Comparison of ENCODE assay signal across 16 mouse cellular contexts in the genomic region with DNA sequence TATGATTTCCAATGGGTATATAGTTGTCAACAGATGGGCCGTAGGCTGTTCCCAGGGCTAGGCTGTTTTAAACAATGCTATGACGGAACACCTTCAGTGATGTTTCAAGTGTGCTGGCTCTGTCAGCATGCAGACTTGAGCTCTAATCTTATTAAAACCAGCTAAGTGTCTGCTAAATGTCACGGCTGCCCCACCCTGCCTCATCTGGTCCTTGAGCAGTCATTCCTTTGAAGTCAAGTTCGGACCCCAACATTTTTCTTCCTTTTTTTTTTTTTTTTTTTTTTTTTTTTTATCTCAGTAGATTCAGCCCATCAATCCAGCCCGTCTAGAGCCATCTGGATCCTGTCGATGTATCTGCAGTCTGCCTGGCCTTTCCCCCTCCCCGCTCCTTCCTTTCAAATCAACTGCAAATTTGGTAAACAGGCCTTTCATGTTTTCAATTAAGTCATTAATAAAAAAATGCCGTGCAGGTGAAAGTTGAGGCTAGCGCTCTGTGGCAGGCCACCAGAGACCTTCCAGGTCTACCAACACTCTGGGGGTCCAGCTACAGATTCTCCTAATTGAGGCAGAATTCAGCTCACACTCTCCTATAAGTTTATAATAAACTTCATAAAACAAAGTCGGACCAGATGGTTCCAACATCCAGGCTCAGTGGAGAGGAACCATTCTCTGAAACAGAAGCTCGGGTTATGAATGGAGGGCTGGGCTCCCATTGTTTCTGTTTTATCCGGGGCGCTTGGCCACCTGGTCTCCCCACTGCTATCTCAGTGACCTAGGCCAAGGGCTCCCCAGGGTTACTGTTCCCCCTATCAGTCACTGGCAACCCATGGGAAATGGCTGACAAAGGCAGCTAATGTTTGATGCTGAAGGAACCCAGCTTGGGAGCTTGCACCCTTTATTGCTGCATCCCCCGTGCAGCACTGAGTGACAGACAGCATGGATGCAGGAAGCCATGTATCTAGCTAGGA. TPM values are rescaled to one million over a fixed set of nuclear protein-coding genes. Genes with fewer than 3 reads are reported as not detected.
A peak's percentile ranks its signal among the peaks of the same experiment; 100 is the strongest.
DNase-seq lines count a peak whose midpoint lies in the region; ATAC-seq lines count a peak whose summit lies in the region.
"Had no signal": no experiment of that assay in that cellular context is flagged by ENCODE, and none has a peak within 500 bp of the region (broad histone marks: within the 10 kb centered on the region; RNA-seq: fewer than 3 reads in every experiment).

No protein-coding gene starts in this region.

- 57% methylated on average over 14 of the region's 14 CpGs for WGBS in forebrain, embryonic 12.5 days
- WGBS in forebrain, embryonic 11.5 days: 59% methylated on average over 14 of the region's 14 CpGs
- 23% methylated on average over 14 of the region's 14 CpGs for WGBS in limb, embryonic 10.5 days

- no peak overlapping the region for H3K4me3 ChIP-seq in forebrain, embryonic 12.5 days (replicated peaks)
- H3K4me3 ChIP-seq in forebrain, embryonic 11.5 days (ENCODE audit: low read depth, low read length): no peak overlapping the region
- no peak overlapping the region for H3K4me3 ChIP-seq in limb, embryonic 10.5 days
- H3K4me3 ChIP-seq: gastrocnemius, adult 2 months; heart, embryonic 13.5 days had no signal

- H3K9me3 ChIP-seq in forebrain, embryonic 12.5 days: no peaks in the 10 kb centered on the region
- H3K9me3 ChIP-seq in forebrain, embryonic 11.5 days (ENCODE audit: control insufficient read depth, low read length): no peaks in the 10 kb centered on the region
- no peaks in the 10 kb centered on the region for H3K9me3 ChIP-seq in limb, embryonic 10.5 days (replicated peaks)
- H3K9me3 ChIP-seq: heart, embryonic 13.5 days had no signal

- H3K4me2 ChIP-seq in forebrain, embryonic 12.5 days: no peak overlapping the region
- no peak overlapping the region for H3K4me2 ChIP-seq in forebrain, embryonic 11.5 days (ENCODE audit: low read depth, low read length, severe bottlenecking)
- H3K4me2 ChIP-seq: heart, embryonic 13.5 days had no signal

- ATAC-seq in forebrain, embryonic 12.5 days (ENCODE audit: low FRiP score): no peak
- no peak for ATAC-seq in forebrain, embryonic 11.5 days (replicated peaks; ENCODE audit: low FRiP score)
- ATAC-seq: inflammation-experienced regulatory T-cells, adult 6 months had no signal

- peaks cover 14% of the 10 kb centered on the region for H3K4me1 ChIP-seq in forebrain, embryonic 12.5 days
- H3K4me1 ChIP-seq in forebrain, embryonic 11.5 days (replicated peaks; ENCODE audit: control insufficient read depth, insufficient read depth, low read length): no peaks in the 10 kb centered on the region
- peaks cover 60% of the 10 kb centered on the region for H3K4me1 ChIP-seq in limb, embryonic 10.5 days

- DNase-seq in forebrain, embryonic 11.5 days (ENCODE audit: low spot score): no peak
- peak; percentile 30 for DNase-seq in retina, embryonic 14.5 days (ENCODE audit: low spot score)
- DNase-seq in retina, postnatal 1 day: no peak
- peak; percentile 43 for DNase-seq in limb, embryonic 10.5 days (ENCODE audit: low spot score)
- DNase-seq in layer of hippocampus, adult 18-20 months (ENCODE audit: low spot score in 2 of 2): no peak
- no peak for DNase-seq in left cerebral cortex, adult 8-10 months (ENCODE audit: low spot score in 2 of 2)
- no peak for DNase-seq in ovary, postnatal 14 days (ENCODE audit: low spot score)
- DNase-seq: cerebellum, adult 9-10 months; gastrocnemius, adult 2 months; kidney, postnatal 4 days; left cerebral cortex, postnatal 4 days; lung, postnatal 10 days had no signal

- no peak overlapping the region for H3K9ac ChIP-seq in forebrain, embryonic 12.5 days
- H3K9ac ChIP-seq in forebrain, embryonic 11.5 days (ENCODE audit: low read length): no peak overlapping the region
- H3K9ac ChIP-seq: heart, embryonic 13.5 days had no signal

- H3K27me3 ChIP-seq in forebrain, embryonic 12.5 days: no peaks in the 10 kb centered on the region
- H3K27me3 ChIP-seq in forebrain, embryonic 11.5 days (ENCODE audit: control insufficient read depth, insufficient read depth, low read length): no peaks in the 10 kb centered on the region
- H3K27me3 ChIP-seq in limb, embryonic 10.5 days (ENCODE audit: low read depth, poor library complexity, severe bottlenecking): peaks cover 15% of the 10 kb centered on the region; the same call in 1 of the 2 replicates
- H3K27me3 ChIP-seq: heart, embryonic 13.5 days had no signal

- H3K27ac ChIP-seq in forebrain, embryonic 12.5 days: 0 out of 2 replicates have a peak overlapping the region, but pooled peaks have one; percentile 13
- no peak overlapping the region for H3K27ac ChIP-seq in forebrain, embryonic 11.5 days (ENCODE audit: low read depth, low read length)
- H3K27ac ChIP-seq in limb, embryonic 10.5 days: peak overlapping the region; percentile 32; the same call in 1 of the 2 replicates
- H3K27ac ChIP-seq: gastrocnemius, adult 2 months; heart, embryonic 13.5 days had no signal

- H3K36me3 ChIP-seq in forebrain, embryonic 12.5 days (replicated peaks): no peaks in the 10 kb centered on the region
- no peaks in the 10 kb centered on the region for H3K36me3 ChIP-seq in forebrain, embryonic 11.5 days (ENCODE audit: control insufficient read depth, insufficient read depth, low read length)
- H3K36me3 ChIP-seq in limb, embryonic 10.5 days: no peaks in the 10 kb centered on the region
- H3K36me3 ChIP-seq: heart, embryonic 13.5 days had no signal

RNA-seq across cellular contexts. Expression of gene Gjb5, which starts 56.3 kb away (rescaled TPM):
- polyA plus RNA-seq in forebrain, embryonic 12.5 days (2016; fragmentation: Nextera tagmentation; extraction: Ambion mirVana): 0.12 TPM in 1 of 2 replicates, not detected in the other
- 0.21 and 0.45 TPM in 2 replicates for polyA plus RNA-seq in forebrain, embryonic 11.5 days (2014; fragmentation: Nextera tagmentation; extraction: Ambion mirVana)
- 1.6 and 1.7 TPM in 2 replicates for polyA plus RNA-seq in limb, embryonic 10.5 days (2016; fragmentation: Nextera tagmentation; extraction: Ambion mirVana)
- not detected for total RNA-seq in layer of hippocampus, adult 18-20 months (2021)
- not detected for total RNA-seq in left cerebral cortex, adult 8-10 months (2022)
- total RNA-seq: gastrocnemius, adult 2 months; MEL had no signal
- polyA plus RNA-seq: inflammation-experienced regulatory T-cells, adult 6 months had no signal

Comparison
In these comparisons a context has a peak if more than half of its experiments do, and no peak if none do; other contexts are left out.
1. DNase-seq: peak in retina, embryonic 14.5 days (single experiment) and limb, embryonic 10.5 days (single experiment); none in forebrain, embryonic 11.5 days (single experiment), retina, postnatal 1 day (single experiment), layer of hippocampus, adult 18-20 months (0 of 2), left cerebral cortex, adult 8-10 months (0 of 2) and ovary, postnatal 14 days (single experiment).